Mouse (Mus musculus) frontal cortex, postnatal 36 days (tissue): ENCODE measurements around the gene Rpl37a.

Experiments
- DNase-seq, 2 experiments: peaks; one replicate each; pipeline ENCODE4 v3.0.0; 2022; ENCODE audit warnings: low spot score in 2 of 2

Rpl37a gene

DNA sequence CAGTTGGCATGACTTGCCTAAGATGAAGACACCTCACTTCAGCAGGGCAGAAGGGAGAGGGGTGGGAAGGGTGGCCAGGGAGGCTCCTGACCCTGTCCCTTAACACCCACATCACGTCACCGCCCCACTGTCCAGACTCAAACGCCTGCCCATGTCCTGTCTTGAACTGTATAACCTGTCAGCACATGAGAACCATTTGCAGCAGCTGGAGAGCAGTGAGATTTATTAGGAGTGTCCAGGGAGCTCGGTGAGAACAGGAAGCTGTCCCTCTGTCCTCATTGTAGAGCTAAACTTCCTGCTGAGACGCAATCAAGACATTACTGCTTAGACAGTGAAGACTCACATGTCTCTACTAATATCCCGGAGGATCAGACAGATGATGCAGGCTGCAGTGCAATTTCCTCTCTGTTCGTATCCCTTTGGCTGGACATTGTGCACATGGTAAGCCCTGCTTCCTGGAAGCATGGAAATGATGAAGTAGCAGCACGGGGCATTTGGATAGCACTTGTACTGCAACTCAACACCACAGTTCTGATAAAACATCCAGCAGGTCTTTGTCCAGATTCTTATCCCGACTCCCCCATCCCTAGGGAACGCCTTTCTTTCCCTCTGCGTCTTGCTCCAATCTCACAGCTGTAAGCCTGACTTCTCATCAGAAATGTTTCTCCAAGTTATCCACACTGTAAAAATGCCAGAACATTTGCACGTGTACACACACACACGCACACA, 25.5 kb downstream of the Rpl37a start:
- no peak for DNase-seq

DNA sequence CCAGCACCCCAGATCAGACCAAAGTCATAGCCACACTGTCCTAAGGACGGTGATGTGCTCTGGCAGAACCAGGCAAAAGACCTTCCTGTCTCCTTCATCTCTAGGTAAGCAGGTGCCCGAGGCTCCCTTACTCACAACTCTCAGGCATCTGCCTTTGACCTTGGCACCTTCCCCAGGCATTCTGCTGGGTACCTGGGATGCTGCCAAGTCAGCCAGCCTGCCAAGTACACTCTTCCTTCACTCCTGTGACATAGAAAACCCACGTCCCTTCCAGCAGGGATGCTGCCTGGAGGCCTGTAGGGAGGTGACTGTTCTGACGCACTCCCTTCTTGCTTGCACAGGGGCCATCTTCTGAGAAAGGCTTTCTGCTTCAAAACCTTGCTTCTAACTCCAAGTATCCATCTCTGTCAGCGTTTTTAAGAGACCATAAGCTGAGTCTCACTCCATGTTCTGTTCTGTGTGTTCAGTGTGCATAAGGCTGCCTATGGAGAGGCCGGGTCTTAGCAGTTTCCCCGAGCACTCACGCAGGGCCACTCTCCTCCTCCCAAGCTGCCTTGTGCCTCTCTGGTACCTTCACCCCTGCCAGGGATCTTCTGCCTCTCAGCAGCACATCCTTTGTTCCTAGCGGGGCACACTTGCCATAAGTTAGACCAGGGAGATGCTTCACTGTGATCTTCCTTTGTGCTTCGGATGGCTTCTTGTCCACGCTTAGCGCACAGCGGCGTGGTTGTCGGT, 28.0 kb downstream of the Rpl37a start:
- DNase-seq, result no peak

DNA sequence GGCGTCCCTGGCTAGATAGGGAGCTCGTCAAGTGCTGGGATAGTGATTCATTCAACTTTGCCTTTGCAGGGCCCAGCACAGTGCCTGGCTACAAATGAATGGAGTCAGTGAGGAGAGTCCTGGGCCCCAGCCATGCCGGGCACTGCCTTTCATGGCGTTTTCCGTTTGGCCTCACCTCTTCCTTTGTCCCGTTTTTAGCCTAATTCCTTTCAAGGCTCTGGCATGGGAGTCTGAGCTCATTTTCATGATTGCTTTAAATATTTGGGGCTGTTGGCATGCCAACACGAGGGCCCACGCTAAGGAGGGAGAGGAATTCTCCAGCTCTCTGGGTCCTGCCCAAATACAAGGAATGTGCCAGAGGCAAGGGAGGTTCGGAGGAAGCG, 28.6 kb downstream of the Rpl37a start:
- DNase-seq, result peak; percentile 36 to 52

DNA sequence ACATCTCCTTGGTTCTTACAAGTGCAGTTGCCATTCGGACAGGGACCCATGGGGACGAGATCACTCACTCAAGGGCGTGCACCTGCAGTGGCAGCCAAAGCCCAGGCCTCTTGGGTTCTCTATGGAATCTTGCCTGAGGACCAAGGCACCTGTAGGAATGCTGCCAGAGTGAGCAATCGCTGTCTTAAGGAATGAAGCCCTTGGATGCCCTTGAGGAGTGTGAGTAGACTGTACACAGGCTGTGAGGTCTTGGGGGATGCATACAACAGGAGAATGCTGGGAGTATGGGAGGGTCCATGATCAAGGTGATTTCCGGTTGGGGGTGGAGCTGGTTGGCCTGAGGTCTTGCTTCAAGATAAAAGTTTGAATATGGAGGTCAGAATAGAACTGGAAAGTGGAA, 30.3 kb downstream of the Rpl37a start:
- DNase-seq, result no peak

DNA sequence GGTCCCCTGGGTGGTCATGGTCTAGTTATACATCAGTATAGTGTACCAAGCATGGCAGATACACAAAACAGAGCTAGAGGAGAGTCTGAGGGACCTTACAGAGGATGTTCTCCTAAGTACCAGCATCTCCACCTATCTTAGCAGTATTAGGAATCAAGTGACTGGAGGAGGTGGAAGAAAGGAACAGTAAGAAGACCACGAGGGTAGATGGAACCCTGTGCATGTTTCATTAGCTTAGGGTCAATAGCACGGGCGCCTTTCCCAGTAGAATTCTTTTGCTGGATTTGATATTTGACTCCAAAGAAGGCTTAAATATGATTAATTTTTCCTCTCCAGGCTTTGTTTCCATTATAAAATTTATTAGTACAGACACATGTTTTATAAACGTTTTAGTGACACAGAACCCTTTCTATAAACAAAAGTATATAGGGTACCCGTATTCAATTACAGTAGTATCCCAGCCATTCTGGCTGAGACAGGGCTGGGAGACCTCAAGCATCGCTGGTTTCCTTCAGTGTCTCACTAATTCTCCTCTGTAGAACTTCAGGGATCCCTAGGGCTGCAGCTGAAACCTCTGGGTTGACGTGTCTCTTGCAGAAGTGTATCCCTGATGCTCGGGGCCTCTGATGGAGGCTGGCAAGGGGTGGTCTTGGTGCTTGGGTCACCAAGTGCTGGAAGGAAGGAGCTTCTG, 33.9 kb downstream of the Rpl37a start:
- DNase-seq, result no peak

DNA sequence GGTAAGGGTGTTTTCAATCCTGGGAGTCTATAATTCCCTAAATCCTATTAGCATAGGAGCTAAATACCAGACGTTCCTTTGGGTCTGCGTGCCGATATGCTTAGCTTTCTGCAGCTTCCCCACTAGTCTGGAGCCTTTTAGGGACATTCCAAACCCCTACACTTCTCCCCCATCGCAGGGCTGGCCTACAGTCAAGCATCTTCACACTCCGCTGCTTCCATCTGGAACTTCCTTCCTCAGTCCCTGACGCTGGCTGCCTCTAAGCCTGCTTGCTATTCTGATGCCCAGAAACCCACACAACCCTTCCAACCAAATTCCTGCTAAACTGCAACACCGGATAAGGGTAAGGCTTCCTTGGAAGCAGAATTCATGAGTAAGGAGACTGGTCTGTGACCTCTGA, 35.3 kb downstream of the Rpl37a start:
- DNase-seq, result peak; percentile 69 to 84

DNA sequence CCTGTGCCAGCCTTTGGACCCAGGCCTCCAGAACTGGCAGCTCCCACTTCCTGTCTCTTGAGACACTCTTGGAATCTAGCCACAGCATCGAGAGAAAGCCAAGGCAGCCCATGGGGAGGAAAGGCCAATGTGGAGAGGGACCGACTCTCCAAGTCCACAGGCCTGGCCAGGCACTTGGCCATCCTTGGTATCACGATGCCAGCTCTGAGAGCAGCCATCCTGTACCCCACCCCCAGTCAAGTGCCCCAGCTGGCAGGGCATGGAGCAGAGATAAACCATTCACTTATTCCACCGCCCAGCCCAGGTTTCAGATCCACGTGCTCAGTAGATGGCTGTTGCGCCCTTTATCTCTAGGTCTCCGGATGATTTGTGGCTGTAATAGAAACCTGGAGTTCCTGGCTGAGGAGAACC, 40.3 kb downstream of the Rpl37a start:
- DNase-seq, result peak in 1 of 2 experiments; percentile 37

DNA sequence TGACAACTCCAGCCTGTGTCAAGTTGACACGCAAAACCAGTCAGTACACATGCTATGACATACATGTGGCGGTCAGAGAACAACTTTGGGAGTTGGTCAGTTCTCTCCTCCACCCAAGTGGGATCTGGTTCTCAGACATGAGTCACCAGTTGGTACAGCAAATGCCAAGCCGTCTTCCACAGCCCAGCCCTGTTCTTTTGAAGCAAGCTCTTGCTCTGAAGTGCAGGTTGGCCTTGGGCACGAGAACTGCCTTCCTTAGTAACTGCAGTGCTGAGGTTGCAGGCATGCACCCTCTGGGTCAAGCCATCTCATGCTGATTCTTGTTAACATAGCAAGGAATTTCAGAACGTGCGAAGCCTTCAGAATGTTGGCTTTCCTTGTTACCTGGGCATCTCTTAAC, 42.1 kb downstream of the Rpl37a start:
- no peak for DNase-seq

DNA sequence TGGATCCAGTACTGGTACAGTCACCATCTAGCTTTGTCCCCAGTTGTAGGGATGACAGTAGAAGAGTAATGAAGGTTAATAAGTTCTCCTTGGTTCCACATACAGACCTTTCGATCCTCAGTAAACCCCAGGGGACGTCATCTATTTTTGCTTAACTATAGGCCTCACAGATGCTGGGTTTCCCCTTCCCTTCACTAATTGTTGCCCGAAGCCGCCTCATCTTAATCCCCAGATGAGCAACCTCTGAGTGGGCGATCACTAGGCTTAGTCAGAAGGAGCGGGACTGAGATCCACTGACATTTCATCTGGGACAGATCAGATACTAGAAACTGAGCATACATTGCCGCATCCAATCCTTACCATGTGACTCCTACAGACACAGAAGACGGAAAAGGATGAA, 44.1 kb downstream of the Rpl37a start:
- DNase-seq, result no peak

DNA sequence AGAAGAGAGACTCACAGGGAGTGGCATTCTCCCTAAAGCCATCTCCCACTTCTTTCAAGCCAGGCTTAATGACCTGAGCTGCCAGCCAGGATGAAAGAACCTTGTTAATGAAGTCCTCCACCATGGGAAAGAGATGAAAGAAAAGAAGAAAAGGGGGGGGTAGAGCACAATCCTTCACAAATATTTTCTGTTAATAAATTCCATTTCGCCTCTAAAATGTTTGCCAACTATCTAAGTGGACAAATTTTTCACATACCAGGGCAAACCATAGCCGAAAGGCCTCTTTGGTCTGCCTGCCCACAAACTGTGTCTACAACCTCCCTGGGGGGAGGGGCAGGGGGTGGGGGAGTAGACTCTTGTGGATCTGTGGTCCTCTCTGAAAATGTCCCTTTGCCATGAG, 44.7 kb downstream of the Rpl37a start:
- DNase-seq, result no peak

DNA sequence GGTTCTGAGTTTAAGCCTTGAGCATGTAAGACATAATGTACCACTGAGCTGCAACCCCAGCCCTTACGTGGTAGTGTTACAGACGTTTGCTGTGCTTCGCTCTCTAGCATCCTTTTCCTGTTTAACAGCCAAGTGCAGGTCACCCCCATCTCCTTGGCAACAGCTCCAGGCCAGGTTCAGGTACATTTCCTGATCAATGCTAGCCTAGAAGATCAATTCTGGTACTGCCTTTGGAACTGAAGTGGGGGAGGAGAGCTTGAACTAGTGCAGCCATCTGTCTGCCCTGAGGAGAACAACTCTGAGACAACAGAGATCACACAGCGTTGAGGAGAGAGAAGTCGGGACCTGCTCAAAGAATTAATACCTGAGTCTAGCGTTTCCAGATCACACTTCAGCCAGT, 48.7 kb downstream of the Rpl37a start:
- no peak for DNase-seq
